Mouse (Mus musculus) testis, adult 2 months (tissue): Measurements from ENCODE around the gene Tmem108. TPM values are rescaled to one million over a fixed set of nuclear protein-coding genes. Genes with fewer than 3 reads are reported as not detected.

Source experiments
- H3K27ac ChIP-seq: fragments of 200-500 bp; 2 replicates; pipeline ENCODE4 v1.5.1; 2012; ENCODE audit warnings: low read depth, low read length; ENCODE audit not compliant: control insufficient read depth, insufficient read depth
- H3K27me3 ChIP-seq: fragments of 200-500 bp; 2 replicates; pipeline ENCODE4 v1.6.1; 2012; ENCODE audit warnings: mild to moderate bottlenecking, low read length, moderate library complexity; ENCODE audit not compliant: control insufficient read depth, insufficient read depth
- H3K36me3 ChIP-seq: fragments of 200-500 bp; 2 replicates; pipeline ENCODE4 v1.6.1; 2012; ENCODE audit warnings: mild to moderate bottlenecking, low read length; ENCODE audit not compliant: control insufficient read depth, insufficient read depth
- H3K4me1 ChIP-seq: fragments of 200-500 bp; 2 replicates; pipeline ENCODE4 v1.6.1; 2012; ENCODE audit warnings: low read length; ENCODE audit not compliant: control insufficient read depth, insufficient read depth
- H3K4me3 ChIP-seq: fragments of 200-500 bp; 2 replicates; pipeline ENCODE4 v1.5.1; 2012; ENCODE audit warnings: low read depth, mild to moderate bottlenecking, low read length, moderate library complexity, mixed read lengths; ENCODE audit not compliant: control insufficient read depth
- CTCF ChIP-seq: fragments of 200-500 bp; IDR thresholded peaks from 2 replicates; pipeline ENCODE4 v1.5.1; 2012; ENCODE audit warnings: low read depth, mild to moderate bottlenecking, inconsistent platforms, low read length, moderate library complexity; ENCODE audit not compliant: control insufficient read depth, insufficient read depth, insufficient replicate concordance
- POLR2A ChIP-seq: fragments of 200-500 bp; IDR thresholded peaks from 2 replicates; pipeline ENCODE4 v1.6.1; 2012; ENCODE audit warnings: low read depth, mild to moderate bottlenecking, inconsistent platforms, low read length, moderate library complexity; ENCODE audit not compliant: control insufficient read depth
- polyA plus RNA-seq: library from polyadenylated mRNA; depleted of rRNA; stranded (reverse); fragments of >200 nt; gene quantifications from 2 replicates; pipeline ENCODE4 v1.2.3, GENCODE M21; 2012

Gene Tmem108
- polyA plus RNA-seq, 1 experiment: 4.7 TPM

- no peak overlapping the region for H3K27ac ChIP-seq
- no peaks in the 10 kb centered on the region; the same call in 1 of the 2 replicates for H3K4me1 ChIP-seq
- no peaks in the 10 kb centered on the region for H3K27me3 ChIP-seq
- TF ChIP-seq CTCF: no peak
- no peak for TF ChIP-seq POLR2A
- no peak overlapping the region for H3K4me3 ChIP-seq
- H3K36me3 ChIP-seq: no peaks in the 10 kb centered on the region
These were observed 297.8 kb downstream of the Tmem108 start for GRCm38 (mm10) chr9:103463833-103464232.

- no peak overlapping the region for H3K4me3 ChIP-seq
- no peak for TF ChIP-seq CTCF
- TF ChIP-seq POLR2A: no peak
- no peaks in the 10 kb centered on the region for H3K27me3 ChIP-seq
- H3K27ac ChIP-seq: no peak overlapping the region
- H3K4me1 ChIP-seq: no peaks in the 10 kb centered on the region; the same call in 1 of the 2 replicates
- no peaks in the 10 kb centered on the region for H3K36me3 ChIP-seq
These were observed 301.8 kb downstream of the Tmem108 start for GRCm38 (mm10) chr9:103459839-103460238.

- no peak overlapping the region for H3K27ac ChIP-seq
- no peak for TF ChIP-seq CTCF
- TF ChIP-seq POLR2A: no peak
- H3K4me1 ChIP-seq: no peaks in the 10 kb centered on the region; the same call in 1 of the 2 replicates
- no peak overlapping the region for H3K4me3 ChIP-seq
- H3K36me3 ChIP-seq: no peaks in the 10 kb centered on the region
- H3K27me3 ChIP-seq: no peaks in the 10 kb centered on the region
These were observed 302.3 kb downstream of the Tmem108 start for GRCm38 (mm10) chr9:103459307-103459706.

DNA sequence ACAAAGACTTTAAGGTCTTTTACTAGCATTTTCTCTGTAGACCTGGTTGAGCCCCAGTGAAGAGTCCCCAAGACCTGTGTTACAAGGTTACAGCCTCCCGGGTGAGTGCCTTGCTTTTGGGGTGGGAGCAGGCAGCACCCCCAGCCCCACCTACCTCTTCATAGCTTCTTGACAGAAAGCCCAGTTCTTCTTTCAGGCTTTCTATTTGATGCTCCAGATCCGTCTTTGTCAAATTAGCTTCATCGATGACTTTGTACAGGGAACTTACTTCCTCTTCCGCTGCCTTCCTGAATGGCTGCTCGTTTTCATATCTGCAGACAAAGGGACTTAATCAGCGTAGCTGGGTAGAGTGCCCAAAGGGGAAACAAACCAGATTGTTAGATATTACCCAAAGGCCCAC is 312.0 kb downstream of the Tmem108 start:
- no peak overlapping the region for H3K27ac ChIP-seq
- no peaks in the 10 kb centered on the region for H3K36me3 ChIP-seq
- H3K4me1 ChIP-seq: no peaks in the 10 kb centered on the region
- no peaks in the 10 kb centered on the region for H3K27me3 ChIP-seq
- TF ChIP-seq POLR2A: no peak
- TF ChIP-seq CTCF: no peak
- H3K4me3 ChIP-seq: no peak overlapping the region

- Histone ChIP-seq H3K4me1 (no peaks in the 10 kb centered on the region), H3K27ac (no peak overlapping the region), H3K27me3 (no peaks in the 10 kb centered on the region), H3K4me3 (no peak overlapping the region), H3K36me3 (no peaks in the 10 kb centered on the region)
- TF ChIP-seq CTCF: no peak
- no peak for TF ChIP-seq POLR2A
These were observed 312.5 kb downstream of the Tmem108 start for GRCm38 (mm10) chr9:103449092-103449491.

DNA sequence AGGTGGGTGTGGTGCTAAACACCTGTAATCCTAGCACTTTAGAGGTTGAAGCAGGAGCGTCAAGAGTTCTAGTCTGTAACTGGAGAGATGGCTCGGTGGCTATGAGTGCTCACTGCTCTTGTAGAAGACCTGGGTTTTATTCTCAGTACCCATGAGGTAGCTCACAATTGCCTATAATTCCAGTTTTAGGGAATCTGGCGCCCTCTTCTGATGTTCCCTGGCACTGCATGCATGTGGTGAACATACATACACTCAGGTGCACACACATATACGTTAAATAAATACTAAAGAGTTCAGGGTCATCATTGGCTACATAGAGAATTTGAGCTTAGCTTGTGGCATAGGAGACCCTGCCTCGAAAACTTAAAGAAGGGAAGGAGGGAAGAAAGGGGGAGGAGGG is 317.0 kb downstream of the Tmem108 start:
- no peak overlapping the region for H3K27ac ChIP-seq
- TF ChIP-seq CTCF: no peak
- TF ChIP-seq POLR2A: no peak
- H3K4me3 ChIP-seq: no peak overlapping the region
- H3K4me1 ChIP-seq: peaks cover 5% of the 10 kb centered on the region
- H3K27me3 ChIP-seq: no peaks in the 10 kb centered on the region
- H3K36me3 ChIP-seq: no peaks in the 10 kb centered on the region

DNA sequence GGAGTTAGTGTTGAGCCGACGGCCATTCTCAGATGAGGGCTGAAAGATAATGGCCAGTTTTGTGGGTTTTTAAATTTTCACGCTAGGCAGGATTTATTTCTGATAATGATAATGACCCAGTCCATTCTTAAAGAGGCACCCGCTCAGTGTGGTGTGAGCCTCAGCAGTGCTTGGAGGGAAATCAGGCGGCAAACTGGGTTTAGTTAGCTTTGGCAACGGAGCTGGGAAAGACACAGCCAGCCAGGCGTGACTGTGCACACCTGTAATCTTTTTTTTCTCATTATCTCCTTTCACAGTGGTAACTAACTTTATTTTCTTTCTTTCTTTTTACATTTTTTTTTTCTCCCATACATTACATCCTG is 317.8 kb downstream of the Tmem108 start:
- Histone ChIP-seq H3K27ac (no peak overlapping the region), H3K36me3 (no peaks in the 10 kb centered on the region), H3K4me3 (no peak overlapping the region)

More for the DNA sequence above, 317.8 kb downstream of the Tmem108 start:
- TF ChIP-seq POLR2A (no peak), CTCF (no peak)
- H3K4me1 ChIP-seq: peaks cover 5% of the 10 kb centered on the region
- no peaks in the 10 kb centered on the region for H3K27me3 ChIP-seq
